In the genomic region with DNA sequence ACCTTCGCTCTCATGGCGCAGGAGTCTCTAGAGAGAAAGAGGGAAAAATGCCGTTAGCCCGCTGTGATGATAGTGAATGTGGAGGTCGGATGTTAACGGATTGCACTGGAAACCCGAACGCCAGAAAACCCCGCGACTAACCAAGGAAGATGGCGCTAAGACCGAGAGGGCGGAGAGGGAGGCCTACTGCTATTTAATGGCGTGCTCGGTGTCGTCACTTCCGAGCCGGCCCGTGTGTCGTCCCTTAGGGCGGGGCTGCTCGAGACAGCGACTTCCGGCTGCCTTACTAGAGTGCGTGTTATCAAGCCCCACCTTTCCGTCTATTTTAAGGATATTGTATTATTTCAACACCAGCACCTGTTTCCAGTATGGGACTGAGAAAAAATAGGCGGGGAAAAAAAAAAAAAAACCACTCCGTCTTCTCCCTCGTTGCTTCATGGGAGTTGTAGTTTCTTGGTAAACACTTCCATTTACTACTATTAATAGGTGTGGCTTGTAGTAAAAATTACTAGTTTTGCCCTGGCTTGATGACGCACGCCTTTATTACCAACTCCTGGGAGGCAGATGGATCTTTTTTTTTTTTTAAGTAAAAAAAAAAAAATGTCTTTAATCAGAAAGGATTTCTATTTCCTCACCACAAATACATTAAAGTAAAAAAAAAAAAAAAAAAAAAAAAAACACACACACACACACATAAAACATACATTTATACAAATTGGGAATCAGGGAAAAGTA, we compare ENCODE assay signal across 8 mouse cellular contexts. TPM values are rescaled to one million over a fixed set of nuclear protein-coding genes. Genes with fewer than 3 reads are reported as not detected.
A peak's percentile ranks its signal among the peaks of the same experiment; 100 is the strongest.
DNase-seq lines count a peak whose midpoint lies in the region; ATAC-seq and TF ChIP-seq lines count a peak whose summit lies in the region.

Gene Rpl41 (minus strand): TSS at position 359 of the 735 bp plus-strand sequence.

- peak; percentile 99 for DNase-seq in 3T3-L1 (ENCODE audit: low read depth, low spot score)
- peak; percentile 70 to 80 for DNase-seq in adrenal gland, postnatal 4 days (ENCODE audit: low spot score in 2 of 2)
- peak; percentile 99 for DNase-seq in embryonic facial prominence, embryonic 14.5 days (ENCODE audit: low spot score)
- peak; percentile 92 to 95 for DNase-seq in heart, adult 2 months
- DNase-seq in kidney, adult 9 months: peak; percentile 96
- peak; percentile 99 for DNase-seq in limb, embryonic 14.5 days (ENCODE audit: low spot score)
- DNase-seq in midbrain, postnatal 0 days (ENCODE audit: low spot score): peak; percentile 98
- DNase-seq in spleen, postnatal 14 days (ENCODE audit: low spot score in 2 of 2): peak; percentile 77 to 85

- peak within 1 kb of the TSS; percentile 99 for H3K27ac ChIP-seq in embryonic facial prominence, embryonic 14.5 days (replicated peaks; ENCODE audit: low read depth, low read length)
- peak within 1 kb of the TSS; percentile 89 for H3K27ac ChIP-seq in heart, adult 2 months
- H3K27ac ChIP-seq in limb, embryonic 14.5 days (replicated peaks; ENCODE audit: low read depth, low read length): peak within 1 kb of the TSS; percentile 97
- H3K27ac ChIP-seq in midbrain, postnatal 0 days (ENCODE audit: low read depth, low read length): peak within 1 kb of the TSS; percentile 90

- peak within 1 kb of the TSS; percentile 83 for H3K4me3 ChIP-seq in embryonic facial prominence, embryonic 14.5 days (ENCODE audit: low read depth, low read length)
- H3K4me3 ChIP-seq in heart, adult 2 months: peak within 1 kb of the TSS; percentile 59
- peak within 1 kb of the TSS; percentile 86 for H3K4me3 ChIP-seq in limb, embryonic 14.5 days (replicated peaks; ENCODE audit: low read length)
- H3K4me3 ChIP-seq in midbrain, postnatal 0 days (ENCODE audit: low read depth, low read length): peak within 1 kb of the TSS; percentile 44

- no peaks in the 10 kb centered on the region for H3K4me1 ChIP-seq in embryonic facial prominence, embryonic 14.5 days (ENCODE audit: control insufficient read depth, insufficient read depth, low read length)
- H3K4me1 ChIP-seq in heart, adult 2 months (ENCODE audit: control insufficient read depth, insufficient read depth, low read length): peaks cover 2% of the 10 kb centered on the region; the same call in 1 of the 2 replicates
- peaks cover 6% of the 10 kb centered on the region; the same call in 1 of the 2 replicates for H3K4me1 ChIP-seq in limb, embryonic 14.5 days (ENCODE audit: control insufficient read depth, insufficient read depth, low read length)
- peaks cover 8% of the 10 kb centered on the region; the same call in 1 of the 2 replicates for H3K4me1 ChIP-seq in midbrain, postnatal 0 days (ENCODE audit: insufficient read depth, low read length)

- peaks cover 18% of the 10 kb centered on the region for H3K36me3 ChIP-seq in embryonic facial prominence, embryonic 14.5 days (ENCODE audit: control insufficient read depth, insufficient read depth, low read length)
- H3K36me3 ChIP-seq in heart, adult 2 months (ENCODE audit: control insufficient read depth, insufficient read depth, low read length): peaks cover 4% of the 10 kb centered on the region; the same call in 1 of the 2 replicates
- peaks cover 15% of the 10 kb centered on the region for H3K36me3 ChIP-seq in limb, embryonic 14.5 days (ENCODE audit: control insufficient read depth, insufficient read depth, low read length)
- peaks cover 15% of the 10 kb centered on the region for H3K36me3 ChIP-seq in midbrain, postnatal 0 days (ENCODE audit: insufficient read depth, low read length)

- TF ChIP-seq CTCF in heart, adult 2 months (IDR thresholded peaks at IDR 0.05): no peak
- no peak; the same call in 1 of the 2 replicates for TF ChIP-seq CTCF in midbrain, postnatal 0 days (IDR thresholded peaks at IDR 0.05)

- no peaks in the 10 kb centered on the region for H3K27me3 ChIP-seq in embryonic facial prominence, embryonic 14.5 days (replicated peaks; ENCODE audit: control insufficient read depth, insufficient read depth, low read length)
- H3K27me3 ChIP-seq in heart, adult 2 months (ENCODE audit: control insufficient read depth, insufficient read depth, low read length): no peaks in the 10 kb centered on the region
- H3K27me3 ChIP-seq in limb, embryonic 14.5 days (ENCODE audit: control insufficient read depth, insufficient read depth, low read length): no peaks in the 10 kb centered on the region
- no peaks in the 10 kb centered on the region for H3K27me3 ChIP-seq in midbrain, postnatal 0 days (ENCODE audit: insufficient read depth, low read length)

- H3K79me2 ChIP-seq in heart, adult 2 months (replicated peaks; ENCODE audit: control insufficient read depth, insufficient read depth, low read length): peaks cover 3% of the 10 kb centered on the region; the same call in 1 of the 2 replicates

- ATAC-seq in embryonic facial prominence, embryonic 14.5 days (ENCODE audit: low read depth): peak; percentile 91
- ATAC-seq in limb, embryonic 14.5 days (ENCODE audit: low FRiP score, low read depth): peak; percentile 90
- ATAC-seq in midbrain, postnatal 0 days (ENCODE audit: low FRiP score): peak; percentile 92

- TF ChIP-seq EP300 in heart, adult 2 months (IDR thresholded peaks at IDR 0.05; ENCODE audit: insufficient read depth, low read depth, low read length): peak; percentile 96; the same call in 1 of the 2 replicates

- H3K9ac ChIP-seq in embryonic facial prominence, embryonic 14.5 days (ENCODE audit: low read depth, low read length): peak within 1 kb of the TSS; percentile 99
- peak within 1 kb of the TSS; percentile 63 for H3K9ac ChIP-seq in heart, adult 2 months (ENCODE audit: low read depth, low read length)
- H3K9ac ChIP-seq in limb, embryonic 14.5 days (ENCODE audit: low read depth, low read length, severe bottlenecking): peak within 1 kb of the TSS; percentile 93
- H3K9ac ChIP-seq in midbrain, postnatal 0 days (replicated peaks; ENCODE audit: low read length, poor library complexity, severe bottlenecking): peak within 1 kb of the TSS; percentile 62

- H3K4me2 ChIP-seq in embryonic facial prominence, embryonic 14.5 days (ENCODE audit: low read depth, low read length): peak within 1 kb of the TSS; percentile 85
- H3K4me2 ChIP-seq in limb, embryonic 14.5 days (replicated peaks; ENCODE audit: low read depth, low read length, severe bottlenecking): peak within 1 kb of the TSS; percentile 67
- H3K4me2 ChIP-seq in midbrain, postnatal 0 days (ENCODE audit: low read depth, low read length, poor library complexity, severe bottlenecking): peak within 1 kb of the TSS; percentile 50

- intact Hi-C loops in heart, adult 2 months (cut with DNase I): loop anchor here (5.0 to 10.0 kb wide), 2 partner anchors 123 to 256 kb away; partner anchors contain the start of genes Dnajc14, Suox and Tmem198b

- under 1% methylated on average over 29 of the region's 31 CpGs for WGBS in embryonic facial prominence, embryonic 14.5 days
- under 1% methylated on average over 31 of the region's 31 CpGs for WGBS in heart, adult 2 months
- WGBS in limb, embryonic 14.5 days: under 1% methylated on average over 31 of the region's 31 CpGs
- WGBS in midbrain, postnatal 0 days: under 1% methylated on average over 31 of the region's 31 CpGs

- peak; percentile 99 for TF ChIP-seq POLR2A in heart, adult 2 months (IDR thresholded peaks at IDR 0.05; ENCODE audit: insufficient read depth, low read depth, low read length)
- peak; percentile 99; the same call in 1 of the 2 replicates for TF ChIP-seq POLR2A in limb, embryonic 14.5 days (IDR thresholded peaks at IDR 0.05; ENCODE audit: borderline replicate concordance, extremely low read depth, insufficient read depth, insufficient read length)

- H3K9me3 ChIP-seq in embryonic facial prominence, embryonic 14.5 days (ENCODE audit: control insufficient read depth, low read length): no peaks in the 10 kb centered on the region
- H3K9me3 ChIP-seq in limb, embryonic 14.5 days (ENCODE audit: control insufficient read depth, low read length): no peaks in the 10 kb centered on the region
- H3K9me3 ChIP-seq in midbrain, postnatal 0 days (ENCODE audit: low read length): no peaks in the 10 kb centered on the region

RNA-seq across cellular contexts. Expression of gene Rpl41, which starts in this region (rescaled TPM):
- total RNA-seq in adrenal gland, postnatal 4 days (2021): 1,000 to 10,000 TPM; 3,532 to 3,650 TPM
- polyA plus RNA-seq in embryonic facial prominence, embryonic 14.5 days (2014; fragmentation: Nextera tagmentation; extraction: Ambion mirVana): 4,564 and 5,119 TPM in 2 replicates
- total RNA-seq in heart, adult 2 months (2021): 1,000 to 10,000 TPM; 1,453 to 1,598 TPM
- polyA plus RNA-seq in heart, adult 2 months (2012; rRNA removed): 853 and 867 TPM in 2 replicates
- polyA plus RNA-seq in limb, embryonic 14.5 days (2012; rRNA removed): 2,621 and 3,931 TPM in 2 replicates
- polyA plus RNA-seq in limb, embryonic 14.5 days (2014; fragmentation: Nextera tagmentation; extraction: Ambion mirVana): 4,572 and 4,920 TPM in 2 replicates
- total RNA-seq in midbrain, postnatal 0 days (2014; rRNA removed): 772 and 807 TPM in 2 replicates
- 2,464 and 2,473 TPM in 2 replicates for polyA plus RNA-seq in midbrain, postnatal 0 days (2015; fragmentation: Nextera tagmentation; extraction: Ambion mirVana)

Comparison
In these comparisons a context has a peak if more than half of its experiments do, and no peak if none do; other contexts are left out.
1. Peak in every context shown above with its lines: DNase-seq, ATAC-seq, H3K4me3 ChIP-seq and H3K27ac ChIP-seq.